Mouse (Mus musculus) monocyte, adult 5-6 weeks (primary cell): ENCODE data around the gene Gm7347. TPM values are rescaled to one million over a fixed set of nuclear protein-coding genes. Genes with fewer than 3 reads are reported as not detected.
A peak's percentile ranks its signal among the peaks of the same experiment; 100 is the strongest.
"Not testable (repeated sequence)": the region's sequence is repeated elsewhere in the genome, so short reads cannot be mapped to it uniquely, and the experiment has no call there.

Source experiments
- ATAC-seq: fragments of 153-309, 156-312 bp; replicated peaks from 2 replicates; pipeline ENCODE4 v1.8.0; 2017; ENCODE audit warnings: mild to moderate bottlenecking; ENCODE audit not compliant: low TSS enrichment, insufficient number of reproducible peaks, severe bottlenecking, poor library complexity, low FRiP score
- total RNA-seq: library from RNA; stranded (forward); fragments of 200-1000, 200-491, 200-594 nt; gene quantifications from 3 replicates; pipeline ENCODE4 v1.2.3, GENCODE M21; 2017

The Gm7347 gene
- not detected in 3 replicates for total RNA-seq

GRCm38 (mm10) chr5:26058481-26058880 lies at the start of gene Gm7347:
Gene Gm7347 (minus strand): TSS chr5:26058581.
- not testable (repeated sequence) for ATAC-seq

DNA sequence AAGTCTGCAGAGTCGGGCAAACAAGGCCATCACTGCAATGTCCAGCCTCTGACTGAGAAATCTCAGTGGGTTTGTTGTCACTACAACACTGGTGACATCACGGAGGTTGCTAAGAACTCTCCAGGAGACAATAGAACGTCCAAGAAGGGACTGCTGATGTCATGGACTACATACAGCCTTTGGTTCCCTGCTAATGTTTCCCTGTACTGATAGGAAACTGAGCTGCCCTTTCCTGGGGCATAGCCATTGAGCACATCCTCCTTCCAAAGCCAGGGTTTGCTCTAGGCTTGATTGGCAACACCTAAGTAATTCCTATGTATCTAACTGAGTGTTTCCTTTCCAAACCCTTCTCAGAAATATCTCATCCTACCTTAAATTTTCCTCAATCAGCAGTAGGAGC lies 46.9 kb upstream of the Gm7347 start, which contains the start of gene 5031410I06Rik:
5031410I06Rik (minus strand) TSS at position 101 of the 400 bp plus-strand sequence.
- ATAC-seq = not testable (repeated sequence)

- ATAC-seq = not testable (repeated sequence)
Observed at GRCm38 (mm10) chr5:26089191-26089590, 30.8 kb upstream of the Gm7347 start, which contains the start of gene Gm10471. Gene Gm10471 (minus strand): TSS chr5:26089291.

GRCm38 (mm10) chr5:26079023-26079422 lies 20.6 kb upstream of the Gm7347 start:
- not testable (repeated sequence) for ATAC-seq

DNA sequence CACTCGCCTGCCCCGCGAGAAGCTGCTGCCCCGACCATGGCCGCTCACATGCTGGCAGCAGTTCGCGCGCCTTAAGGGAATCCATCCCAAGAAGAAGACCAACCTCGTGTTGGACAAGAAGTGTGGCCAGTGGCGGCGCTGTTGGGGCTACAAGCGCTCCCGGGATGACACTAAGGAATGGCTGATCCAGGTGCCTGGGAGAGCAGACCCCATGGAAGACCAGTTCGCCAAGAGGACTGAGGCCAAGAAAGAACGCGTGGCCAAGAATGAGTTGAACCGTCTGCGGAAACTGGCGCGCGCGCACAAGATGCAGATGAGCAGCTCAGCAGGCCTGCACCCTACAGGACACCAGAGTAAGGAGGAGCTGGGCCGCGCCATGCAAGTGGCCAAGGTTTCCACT lies 12.3 kb upstream of the Gm7347 start:
- ATAC-seq = 0 out of 2 replicates have a peak, but pooled peaks have one; percentile 35

DNA sequence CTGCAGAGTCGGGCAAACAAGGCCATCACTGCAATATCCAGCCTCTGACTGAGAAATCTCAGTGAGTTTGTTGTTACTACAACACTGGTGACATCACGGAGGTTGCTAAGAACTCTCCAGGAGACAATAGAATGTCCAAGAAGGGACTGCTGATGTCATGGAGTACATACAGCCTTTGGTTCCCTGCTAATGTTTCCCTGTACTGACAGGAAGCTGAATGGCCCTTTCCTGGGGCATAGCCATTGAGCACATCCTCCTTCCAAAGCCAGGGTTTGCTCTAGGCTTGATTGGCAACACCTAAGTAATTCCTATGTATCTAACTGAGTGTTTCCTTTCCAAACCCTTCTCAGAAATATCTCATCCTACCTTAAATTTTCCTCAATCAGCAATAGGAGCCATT lies 18.9 kb downstream of the Gm7347 start, which contains the start of gene Speer4a:
Speer4a (minus strand) TSS at position 101 of the 400 bp plus-strand sequence.
- ATAC-seq = not testable (repeated sequence)

GRCm38 (mm10) chr5:26022816-26023215 lies 35.6 kb downstream of the Gm7347 start, which contains the start of gene Gm5862:
Gene Gm5862 (minus strand): TSS chr5:26022916.
- not testable (repeated sequence) for ATAC-seq

- 0 out of 2 replicates have a peak, but pooled peaks have one; percentile 31 for ATAC-seq
Observed at GRCm38 (mm10) chr5:26007697-26008096, 50.7 kb downstream of the Gm7347 start.

DNA sequence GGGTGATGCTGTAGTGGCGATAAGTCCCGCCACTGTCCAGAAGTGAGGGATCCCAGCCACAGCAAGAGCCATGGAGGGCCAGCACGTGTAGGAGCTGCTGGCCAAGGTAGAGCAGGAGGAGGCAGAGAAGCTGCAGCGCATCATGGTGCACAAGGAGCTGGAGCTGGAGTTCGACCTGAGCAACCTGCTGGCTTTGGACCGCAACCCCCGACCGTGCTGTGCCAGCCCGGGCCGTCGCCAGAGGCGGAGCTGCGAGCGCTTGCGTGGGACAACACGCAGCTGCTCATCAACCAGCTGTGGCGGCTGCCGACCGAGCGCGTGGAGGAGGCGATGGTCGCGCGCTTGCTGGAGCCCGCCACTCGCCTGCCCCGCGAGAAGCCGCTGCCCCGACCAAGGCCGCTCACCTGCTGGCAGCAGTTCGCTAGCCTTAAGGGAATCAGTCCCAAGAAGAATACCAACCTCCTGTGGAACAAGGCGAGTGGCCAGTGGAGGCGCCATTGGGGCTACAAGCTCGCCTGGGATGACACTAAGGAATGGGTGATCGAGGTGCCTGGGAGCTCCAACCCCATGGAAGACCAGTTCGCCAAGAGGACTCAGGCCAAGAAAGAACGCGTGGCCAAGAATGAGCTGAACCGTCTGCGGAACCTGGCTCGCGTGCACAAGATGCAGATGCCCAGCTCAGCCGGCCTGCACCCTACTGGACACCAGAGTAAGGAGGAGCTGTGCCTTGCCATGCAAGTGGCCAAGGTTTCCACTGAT lies 51.3 kb downstream of the Gm7347 start:
- ATAC-seq = peak; percentile 78

- ATAC-seq = not testable (repeated sequence)
Observed at GRCm38 (mm10) chr5:26004698-26005097, 53.7 kb downstream of the Gm7347 start, which contains the start of gene Gm1979. Gene Gm1979 (minus strand): TSS chr5:26004798.

Other genes starting within 250 kb of the Gm7347 start
- gene Gm21663, start 116.2 kb downstream of the Gm7347 start, total RNA-seq = not detected in 3 replicates
- not detected in 3 replicates for gene Gm21671, start 104.2 kb downstream of the Gm7347 start, total RNA-seq
- not detected in 3 replicates for gene Gm21680, start 85.9 kb downstream of the Gm7347 start, total RNA-seq
- not detected in 3 replicates for gene Gm21698, start 69.9 kb downstream of the Gm7347 start, total RNA-seq
- gene Gm1979, start 53.8 kb downstream of the Gm7347 start, total RNA-seq = not detected in 3 replicates
- gene Gm5862, start 35.7 kb downstream of the Gm7347 start, total RNA-seq = not detected in 3 replicates
- not detected in 3 replicates for gene Speer4a, start 19.0 kb downstream of the Gm7347 start, total RNA-seq
- gene Gm10471, start 30.7 kb upstream of the Gm7347 start, total RNA-seq = not detected in 3 replicates
- not detected in 3 replicates for gene 5031410I06Rik, start 46.8 kb upstream of the Gm7347 start, total RNA-seq
- gene Gm10220, start 62.8 kb upstream of the Gm7347 start, total RNA-seq = not detected in 3 replicates
- not detected in 3 replicates for gene Gm7361, start 199.1 kb upstream of the Gm7347 start, total RNA-seq